Mouse (Mus musculus) CH12.LX (cell line): ENCODE measurements around the gene Son. TPM values are rescaled to one million over a fixed set of nuclear protein-coding genes. Genes with fewer than 3 reads are reported as not detected.

Source experiments
- DNase-seq: peaks from one replicate; pipeline ENCODE4 v3.0.0-alpha.2; 2013; ENCODE audit errors: extremely low read depth
- H3K27ac ChIP-seq: 2 replicates; pipeline ENCODE4 v1.5.1; 2012; ENCODE audit warnings: low read depth, mild to moderate bottlenecking, control low read depth, moderate library complexity; ENCODE audit not compliant: insufficient read depth
- H3K27me3 ChIP-seq: replicated peaks from 2 replicates; pipeline ENCODE3; 2012; ENCODE audit warnings: inconsistent platforms
- H3K36me3 ChIP-seq, 2 experiments: replicated peaks in 1 of 2; 2 replicates each; pipeline versions ENCODE3 to v1.6.1; 2012; ENCODE audit warnings: inconsistent platforms in 1 of 2, low read length in 1 of 2, mild to moderate bottlenecking in 1 of 2, mixed read lengths in 1 of 2, moderate library complexity in 1 of 2; ENCODE audit not compliant: control insufficient read depth in 1 of 2, insufficient read depth in 1 of 2
- H3K4me1 ChIP-seq, 2 experiments: 2 replicates each; pipeline ENCODE4 v1.6.1; 2012; ENCODE audit warnings: inconsistent platforms in 1 of 2, moderate library complexity in 1 of 2; ENCODE audit not compliant: insufficient read depth in 2 of 2, control insufficient read depth in 1 of 2
- H3K4me2 ChIP-seq: 2 replicates; pipeline ENCODE4 v1.6.1; 2012; ENCODE audit warnings: low read depth, mild to moderate bottlenecking, control low read depth; ENCODE audit not compliant: poor library complexity, insufficient read depth, severe bottlenecking
- H3K4me3 ChIP-seq, 3 experiments: fragments of 150-350 bp in 1 of 3; sonication (generic) in 1 of 3; replicated peaks in 1 of 3; 2 replicates each; pipeline versions ENCODE3 to v1.5.1; 2011 to 2012; ENCODE audit warnings: low read depth in 2 of 3, low read length in 2 of 3, mild to moderate bottlenecking in 2 of 3, moderate library complexity in 2 of 3, control low read depth in 1 of 3, improper control_type of control experiment in 1 of 3, inconsistent platforms in 1 of 3, mixed read lengths in 1 of 3; ENCODE audit not compliant: poor library complexity in 1 of 3
- H3K79me2 ChIP-seq: replicated peaks from 2 replicates; pipeline ENCODE4 v1.6.1; 2012; ENCODE audit warnings: mild to moderate bottlenecking, moderate library complexity; ENCODE audit not compliant: control insufficient read depth, poor library complexity, insufficient read depth, severe bottlenecking; ENCODE audit errors: extremely low read depth
- H3K9ac ChIP-seq: 2 replicates; pipeline ENCODE4 v1.6.1; 2012; ENCODE audit warnings: low read depth, mild to moderate bottlenecking, control low read depth, moderate library complexity; ENCODE audit not compliant: insufficient read depth
- H3K9me3 ChIP-seq: replicated peaks from 2 replicates; pipeline ENCODE3; 2012; ENCODE audit warnings: low read length, inconsistent platforms, mixed read lengths
- CHD1 ChIP-seq: IDR thresholded peaks from 2 replicates; pipeline ENCODE4 v1.6.1; 2012; ENCODE audit warnings: low read depth, low read length, improper control_type of control experiment, inconsistent platforms
- E2F4 ChIP-seq: IDR thresholded peaks from 2 replicates; pipeline ENCODE4 v1.6.1; 2011; ENCODE audit warnings: low read depth, low read length, improper control_type of control experiment; ENCODE audit not compliant: insufficient replicate concordance
- JUN ChIP-seq: IDR thresholded peaks from 2 replicates; pipeline ENCODE4 v1.6.1; 2011; ENCODE audit warnings: low read depth, mild to moderate bottlenecking, low read length, improper control_type of control experiment, moderate library complexity; ENCODE audit not compliant: insufficient read depth
- MYC ChIP-seq: IDR thresholded peaks from 2 replicates; pipeline ENCODE4 v1.6.1; 2011; ENCODE audit warnings: low read depth, mild to moderate bottlenecking, improper control_type of control experiment, low read length
- NELFE ChIP-seq: IDR thresholded peaks from 2 replicates; pipeline ENCODE4 v1.6.1; 2011; ENCODE audit warnings: low read depth, low read length, improper control_type of control experiment
- POLR2A ChIP-seq: IDR thresholded peaks from 2 replicates; pipeline ENCODE4 v1.6.1; 2011; ENCODE audit warnings: low read depth, mild to moderate bottlenecking, improper control_type of control experiment, low read length
- POLR2AphosphoS2 ChIP-seq: IDR thresholded peaks from 2 replicates; pipeline ENCODE4 v1.6.1; 2011; ENCODE audit warnings: low read depth, low read length, improper control_type of control experiment
- TBP ChIP-seq: conservative IDR thresholded peaks from 2 replicates; pipeline ENCODE4 v1.6.1; 2011; ENCODE audit warnings: low read depth, low read length, improper control_type of control experiment
- UBTF ChIP-seq: IDR thresholded peaks from 2 replicates; pipeline ENCODE4 v1.6.1; 2012; ENCODE audit warnings: low read depth, mild to moderate bottlenecking, inconsistent platforms, low read length, improper control_type of control experiment, moderate library complexity
- USF1 ChIP-seq: IDR thresholded peaks from 2 replicates; pipeline ENCODE4 v1.6.1; 2014; ENCODE audit warnings: low read depth, mild to moderate bottlenecking, inconsistent platforms, low read length, improper control_type of control experiment
- USF2 ChIP-seq: conservative IDR thresholded peaks from 2 replicates; pipeline ENCODE4 v1.6.1; 2011; ENCODE audit warnings: low read depth, low read length, improper control_type of control experiment
- ZKSCAN1 ChIP-seq: IDR thresholded peaks from 2 replicates; pipeline ENCODE4 v1.6.1; 2012; ENCODE audit warnings: low read depth, inconsistent platforms, low read length, improper control_type of control experiment, borderline replicate concordance
- dilution Hi-C: fragments of 300-500 bp; cut with MboI; formaldehyde crosslinking; loops from 2 replicates; pipeline ENCODE4 v1.14.3; 2020; ENCODE audit warnings: low sequenced_read_pairs; ENCODE audit not compliant: extremely low pct_unique_long_range_greater_than_20kb, extremely low pct_ligation_motif_present
- in situ Hi-C: fragments of 300-500 bp; cut with MboI; formaldehyde crosslinking; loops from 3 replicates; pipeline ENCODE4 v1.14.3; 2019; ENCODE audit warnings: low sequenced_read_pairs, low pct_ligation_motif_present, low pct_unique_long_range_greater_than_20kb, mixed read lengths
- polyA plus RNA-seq: library from polyadenylated mRNA; unstranded; fragments of >175 nt; gene quantifications from 2 replicates; pipeline ENCODE4 v1.2.1, GENCODE M21; 2012; ENCODE audit warnings: low read depth; ENCODE audit not compliant: insufficient read length
- total RNA-seq, 2 experiments: library from RNA; depleted of rRNA; stranded (reverse); fragments of 300-350 nt in 1 of 2; fragments of >200 nt in 1 of 2; gene quantifications; 2 replicates each; pipeline ENCODE4 v1.2.3; 2012 to 2014

Son gene
- total and polyA plus RNA-seq, 3 experiments = 126 to 271 (median 206) TPM

GRCm38 (mm10) chr16:91632439-91632838 is 14.9 kb upstream of the Son start:
- no peak overlapping the region for H3K27ac ChIP-seq
- dilution Hi-C loops = no loop called here
- no peak overlapping the region for H3K4me2 ChIP-seq
- H3K9ac ChIP-seq = no peak overlapping the region
- no peaks in the 10 kb centered on the region for H3K27me3 ChIP-seq
- no peak for DNase-seq
- H3K79me2 ChIP-seq = peaks cover 3% of the 10 kb centered on the region
- TF ChIP-seq JUN (no peak), USF2 (no peak), CHD1 (no peak)
- H3K4me1 ChIP-seq = no peaks in the 10 kb centered on the region
- H3K9me3 ChIP-seq = no peaks in the 10 kb centered on the region
- no peak overlapping the region for H3K4me3 ChIP-seq
- peaks cover 86 to 92% of the 10 kb centered on the region in 2 experiments for H3K36me3 ChIP-seq
- in situ Hi-C loops = no loop called here

GRCm38 (mm10) chr16:91632940-91633339 is 14.4 kb upstream of the Son start:
- Histone ChIP-seq H3K36me3 (peaks cover 86 to 92% of the 10 kb centered on the region in 2 experiments), H3K27me3 (no peaks in the 10 kb centered on the region), H3K4me1 (no peaks in the 10 kb centered on the region), H3K4me2 (no peak overlapping the region), H3K27ac (no peak overlapping the region), H3K9ac (no peak overlapping the region), H3K79me2 (peaks cover 3% of the 10 kb centered on the region; the same call in 1 of the 2 replicates), H3K4me3 (no peak overlapping the region), H3K9me3 (no peaks in the 10 kb centered on the region)
- TF ChIP-seq POLR2A (0 out of 2 replicates have a peak, but pooled peaks have one; percentile 23), POLR2AphosphoS2 (peak; percentile 54; the same call in 1 of the 2 replicates), ZKSCAN1 (no peak), E2F4 (no peak)
- dilution Hi-C loops = no loop called here
- no peak for DNase-seq
- in situ Hi-C loops = no loop called here

GRCm38 (mm10) chr16:91633641-91634040 is 13.7 kb upstream of the Son start:
- TF ChIP-seq MYC = no peak
- TF ChIP-seq ZKSCAN1 = no peak
- no peak for TF ChIP-seq NELFE
- TF ChIP-seq USF1 = no peak
- no peak for TF ChIP-seq UBTF
- TF ChIP-seq TBP = no peak
- H3K4me1 ChIP-seq = no peaks in the 10 kb centered on the region
- H3K36me3 ChIP-seq = peaks cover 86 to 92% of the 10 kb centered on the region in 2 experiments
- no peaks in the 10 kb centered on the region for H3K9me3 ChIP-seq
- H3K9ac ChIP-seq = no peak overlapping the region
- dilution Hi-C loops (no loop called here), in situ Hi-C loops (no loop called here)
- peaks cover 3% of the 10 kb centered on the region; the same call in 1 of the 2 replicates for H3K79me2 ChIP-seq
- H3K4me3 ChIP-seq = no peak overlapping the region
- H3K27ac ChIP-seq = no peak overlapping the region
- DNase-seq = no peak
- H3K27me3 ChIP-seq = no peaks in the 10 kb centered on the region
- no peak overlapping the region for H3K4me2 ChIP-seq
